Mouse (Mus musculus): ENCODE measurements around the gene Use1. TPM values are rescaled to one million over a fixed set of nuclear protein-coding genes. Genes with fewer than 3 reads are reported as not detected.
"Not testable (repeated sequence)": the region's sequence is repeated elsewhere in the genome, so short reads cannot be mapped to it uniquely, and the experiment has no call there.

The Use1 gene
- 115 and 118 TPM in 2 replicates for polyA plus RNA-seq (2015; fragmentation: Nextera tagmentation; extraction: Ambion mirVana)

DNA sequence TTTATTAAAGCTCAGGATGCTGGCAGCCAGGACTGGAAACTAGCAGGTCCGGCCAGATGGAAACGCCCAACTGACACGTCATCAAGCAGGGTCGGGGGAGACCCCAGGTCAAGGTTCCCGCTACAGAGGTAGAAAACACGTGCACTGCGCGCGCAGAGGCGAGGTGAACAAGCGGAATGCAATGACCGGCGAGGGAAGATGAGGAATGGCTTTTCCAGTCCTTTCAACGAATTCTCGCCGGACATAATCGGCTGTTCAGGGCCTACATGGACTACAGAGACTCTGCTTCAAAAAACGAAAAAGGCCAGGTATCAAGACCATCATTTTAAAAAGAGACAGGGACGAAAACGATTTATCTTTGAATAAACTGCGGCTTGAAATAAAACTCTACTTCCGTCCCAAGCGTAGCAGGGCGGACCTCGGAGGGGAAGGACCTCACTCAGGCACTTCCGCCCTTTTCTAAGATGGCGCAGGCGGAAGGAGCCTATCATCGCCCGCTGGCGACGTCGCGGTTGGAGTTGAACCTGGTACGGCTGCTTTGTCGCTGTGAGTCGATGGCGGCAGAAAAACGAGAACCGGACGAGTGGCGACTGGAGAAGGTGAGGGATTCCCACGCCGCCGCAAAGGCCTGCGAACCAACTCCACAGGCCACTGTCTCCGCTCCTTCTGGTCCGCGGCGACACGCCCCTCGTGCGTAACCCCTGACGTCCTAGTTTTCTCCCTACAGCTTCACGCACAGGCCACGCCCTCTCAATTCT, at the start of gene Use1:
Use1 (plus strand) TSS at position 78 of the 758 bp plus-strand sequence.
- WGBS, result under 1% methylated on average over 56 of the region's 56 CpGs
- peak within 1 kb of the TSS; percentile 86 for H3K27ac ChIP-seq
- peak within 1 kb of the TSS; percentile 77 for H3K9ac ChIP-seq
- H3K4me2 ChIP-seq, result peak within 1 kb of the TSS; percentile 78
- peak within 1 kb of the TSS; percentile 54 for H3K4me3 ChIP-seq
- ATAC-seq (ENCODE audit: insufficient number of reproducible peaks, insufficient read depth, low FRiP score, low TSS enrichment, low read depth), result peak; percentile 79
- peaks cover 17% of the 10 kb centered on the region for H3K36me3 ChIP-seq
- H3K27me3 ChIP-seq, result no peaks in the 10 kb centered on the region
- H3K9me3 ChIP-seq, result no peaks in the 10 kb centered on the region
- peaks cover 31% of the 10 kb centered on the region for H3K4me1 ChIP-seq

DNA sequence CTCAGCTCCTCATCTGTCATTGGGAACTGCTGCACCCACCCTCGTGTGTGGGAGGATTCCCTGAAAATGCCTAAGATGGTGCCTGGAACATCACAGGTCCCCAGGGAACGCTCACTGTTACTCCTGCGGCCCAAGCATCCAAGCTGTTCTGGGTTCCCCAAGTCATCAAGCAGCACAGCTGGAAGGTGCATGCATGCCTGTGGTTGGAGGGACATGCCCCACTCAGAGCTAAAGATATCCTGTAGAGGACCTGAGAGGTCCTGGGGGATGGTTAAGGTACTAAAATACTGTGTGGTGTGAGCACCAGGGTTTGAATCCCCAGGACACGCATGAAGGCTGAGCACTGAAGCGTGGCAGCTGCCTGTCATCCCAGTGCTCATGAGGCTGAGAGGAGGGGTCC, 48.0 kb upstream of the Use1 start:
- not testable (repeated sequence) for H3K4me1 ChIP-seq; H3K27me3 ChIP-seq; H3K9me3 ChIP-seq; ATAC-seq (ENCODE audit: insufficient number of reproducible peaks, insufficient read depth, low FRiP score, low TSS enrichment, low read depth); H3K4me2 ChIP-seq; H3K4me3 ChIP-seq; H3K9ac ChIP-seq; H3K27ac ChIP-seq
- 87% methylated on average over 5 of the region's 5 CpGs for WGBS
- peaks cover 48% of the 10 kb centered on the region for H3K36me3 ChIP-seq

DNA sequence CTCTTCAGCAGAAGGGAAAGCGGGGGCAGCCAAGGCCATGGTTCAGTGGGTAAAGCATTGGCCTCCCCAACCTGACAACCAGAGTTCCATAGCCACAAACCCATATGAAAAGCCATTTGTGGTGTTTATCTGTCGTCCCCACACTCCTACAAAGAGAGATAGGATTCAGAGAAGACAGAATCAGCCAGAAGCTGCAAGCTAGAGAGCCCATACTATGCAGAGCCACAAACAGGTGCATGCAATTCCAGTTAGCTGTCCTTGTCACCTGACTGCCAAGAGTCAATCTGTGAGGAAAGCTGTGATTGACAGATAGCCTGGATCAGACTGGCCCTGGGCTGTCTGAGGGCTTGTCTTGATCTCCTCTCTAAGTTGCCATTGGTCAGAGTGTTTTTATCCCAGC, 46.9 kb upstream of the Use1 start:
- not testable (repeated sequence) for H3K4me3 ChIP-seq; H3K9me3 ChIP-seq; H3K27ac ChIP-seq; H3K4me1 ChIP-seq; H3K27me3 ChIP-seq; ATAC-seq (ENCODE audit: insufficient number of reproducible peaks, insufficient read depth, low FRiP score, low TSS enrichment, low read depth); H3K9ac ChIP-seq; H3K4me2 ChIP-seq
- peaks cover 58% of the 10 kb centered on the region for H3K36me3 ChIP-seq
- WGBS, result 90% methylated on average over 2 of the region's 2 CpGs

- Histone ChIP-seq H3K9ac (no peak overlapping the region), H3K9me3 (no peaks in the 10 kb centered on the region), H3K36me3 (peaks cover 62% of the 10 kb centered on the region), H3K4me1 (no peaks in the 10 kb centered on the region), H3K27ac (no peak overlapping the region), H3K4me3 (no peak overlapping the region), H3K4me2 (no peak overlapping the region), H3K27me3 (no peaks in the 10 kb centered on the region)
- WGBS, result 85% methylated on average over 3 of the region's 3 CpGs
- ATAC-seq (ENCODE audit: insufficient number of reproducible peaks, insufficient read depth, low FRiP score, low TSS enrichment, low read depth), result no peak
Measured at GRCm38 (mm10) chr8:71322939-71323338, 43.7 kb upstream of the Use1 start.

- no peak overlapping the region for H3K4me3 ChIP-seq
- WGBS, result 85% methylated on average over 1 of the region's 1 CpGs
- H3K36me3 ChIP-seq, result peaks cover 77% of the 10 kb centered on the region
Measured at GRCm38 (mm10) chr8:71324848-71325247, 41.8 kb upstream of the Use1 start.

GRCm38 (mm10) chr8:71337834-71338233, 28.8 kb upstream of the Use1 start:
- not testable (repeated sequence) for H3K9ac ChIP-seq; H3K27me3 ChIP-seq; ATAC-seq (ENCODE audit: insufficient number of reproducible peaks, insufficient read depth, low FRiP score, low TSS enrichment, low read depth); H3K4me1 ChIP-seq; H3K4me2 ChIP-seq; H3K9me3 ChIP-seq; H3K27ac ChIP-seq; H3K4me3 ChIP-seq
- H3K36me3 ChIP-seq, result peaks cover 64% of the 10 kb centered on the region
- 90% methylated on average over 6 of the region's 6 CpGs for WGBS

More at GRCm38 (mm10) chr8:71324848-71325247, 41.8 kb upstream of the Use1 start:
- ATAC-seq (ENCODE audit: insufficient number of reproducible peaks, insufficient read depth, low FRiP score, low TSS enrichment, low read depth), result no peak
- Histone ChIP-seq H3K4me1 (no peaks in the 10 kb centered on the region), H3K9me3 (no peaks in the 10 kb centered on the region), H3K27me3 (no peaks in the 10 kb centered on the region), H3K4me2 (no peak overlapping the region), H3K9ac (no peak overlapping the region), H3K27ac (no peak overlapping the region)

GRCm38 (mm10) chr8:71340625-71341024, 26.0 kb upstream of the Use1 start:
- no peak for ATAC-seq (ENCODE audit: insufficient number of reproducible peaks, insufficient read depth, low FRiP score, low TSS enrichment, low read depth)
- WGBS, result 77% methylated on average over 5 of the region's 5 CpGs
- Histone ChIP-seq H3K4me1 (no peaks in the 10 kb centered on the region), H3K36me3 (peaks cover 73% of the 10 kb centered on the region), H3K9ac (no peak overlapping the region), H3K27ac (no peak overlapping the region), H3K9me3 (no peaks in the 10 kb centered on the region), H3K4me2 (no peak overlapping the region), H3K27me3 (no peaks in the 10 kb centered on the region), H3K4me3 (no peak overlapping the region)

GRCm38 (mm10) chr8:71346581-71346980, 20.1 kb upstream of the Use1 start:
- ATAC-seq (ENCODE audit: insufficient number of reproducible peaks, insufficient read depth, low FRiP score, low TSS enrichment, low read depth), result no peak
- H3K27me3 ChIP-seq, result no peaks in the 10 kb centered on the region
- peaks cover 88% of the 10 kb centered on the region for H3K36me3 ChIP-seq
- no peaks in the 10 kb centered on the region for H3K4me1 ChIP-seq
- 56% methylated on average over 1 of the region's 1 CpGs for WGBS
- H3K4me3 ChIP-seq, result no peak overlapping the region
- H3K9ac ChIP-seq, result no peak overlapping the region
- H3K4me2 ChIP-seq, result no peak overlapping the region
- no peaks in the 10 kb centered on the region for H3K9me3 ChIP-seq
- no peak overlapping the region for H3K27ac ChIP-seq

- ATAC-seq (ENCODE audit: insufficient number of reproducible peaks, insufficient read depth, low FRiP score, low TSS enrichment, low read depth), result no peak
- H3K36me3 ChIP-seq, result peaks cover 96% of the 10 kb centered on the region
Measured at GRCm38 (mm10) chr8:71351117-71351516, 15.5 kb upstream of the Use1 start.

GRCm38 (mm10) chr8:71351520-71351919, 15.1 kb upstream of the Use1 start:
- H3K27me3 ChIP-seq, result no peaks in the 10 kb centered on the region
- WGBS, result 89% methylated on average over 1 of the region's 1 CpGs
- peaks cover 96% of the 10 kb centered on the region for H3K36me3 ChIP-seq
- no peak overlapping the region for H3K27ac ChIP-seq
- H3K4me3 ChIP-seq, result no peak overlapping the region
- no peaks in the 10 kb centered on the region for H3K9me3 ChIP-seq
- no peaks in the 10 kb centered on the region for H3K4me1 ChIP-seq
- ATAC-seq (ENCODE audit: insufficient number of reproducible peaks, insufficient read depth, low FRiP score, low TSS enrichment, low read depth), result no peak
- no peak overlapping the region for H3K4me2 ChIP-seq
- no peak overlapping the region for H3K9ac ChIP-seq

More at GRCm38 (mm10) chr8:71351117-71351516, 15.5 kb upstream of the Use1 start:
- H3K27me3 ChIP-seq, result no peaks in the 10 kb centered on the region
- no peaks in the 10 kb centered on the region for H3K4me1 ChIP-seq
- H3K4me3 ChIP-seq, result no peak overlapping the region
- WGBS, result 75% methylated on average over 3 of the region's 3 CpGs
- H3K9me3 ChIP-seq, result no peaks in the 10 kb centered on the region
- no peak overlapping the region for H3K4me2 ChIP-seq
- H3K27ac ChIP-seq, result no peak overlapping the region
- no peak overlapping the region for H3K9ac ChIP-seq

DNA sequence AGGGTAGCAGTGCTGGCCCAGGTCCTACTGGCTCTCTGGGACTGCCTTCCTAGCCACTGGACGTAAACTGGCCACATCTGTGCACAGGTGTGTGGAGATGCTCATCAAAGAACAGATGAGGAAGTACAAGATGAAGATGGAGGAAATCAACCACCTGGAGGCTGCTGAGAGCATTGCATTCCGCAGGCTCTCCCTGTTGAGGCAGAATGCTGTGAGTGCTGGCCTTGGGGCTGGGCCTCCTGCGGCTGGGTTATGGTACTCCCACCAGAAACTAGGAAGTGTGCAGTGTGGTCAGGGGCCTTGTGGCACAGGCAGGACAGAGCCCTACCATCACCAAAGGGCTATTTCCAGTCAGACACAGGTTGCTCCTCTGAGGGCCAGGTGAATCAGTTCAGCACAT, 8.6 kb upstream of the Use1 start:
- Histone ChIP-seq H3K9me3 (no peaks in the 10 kb centered on the region), H3K36me3 (peaks cover 85% of the 10 kb centered on the region)

GRCm38 (mm10) chr8:71367529-71368176, 1.0 kb downstream of the Use1 start:
- Histone ChIP-seq H3K36me3 (peaks cover 17% of the 10 kb centered on the region), H3K9ac (peak overlapping the region; percentile 77), H3K4me1 (peaks cover 31% of the 10 kb centered on the region), H3K9me3 (no peaks in the 10 kb centered on the region), H3K27me3 (no peaks in the 10 kb centered on the region), H3K4me2 (peak overlapping the region; percentile 72), H3K4me3 (peak overlapping the region; percentile 54), H3K27ac (peak overlapping the region; percentile 86)
- 47% methylated on average over 17 of the region's 17 CpGs for WGBS
- ATAC-seq (ENCODE audit: insufficient number of reproducible peaks, insufficient read depth, low FRiP score, low TSS enrichment, low read depth), result peak; percentile 84; the same call in 1 of the 2 replicates

More for the DNA sequence above, 8.6 kb upstream of the Use1 start:
- Histone ChIP-seq H3K4me2 (no peak overlapping the region), H3K4me1 (no peaks in the 10 kb centered on the region), H3K27me3 (no peaks in the 10 kb centered on the region), H3K4me3 (no peak overlapping the region), H3K9ac (0 out of 2 replicates have a peak overlapping the region, but pooled peaks have one; percentile 11), H3K27ac (no peak overlapping the region)
- WGBS, result 79% methylated on average over 3 of the region's 3 CpGs
- ATAC-seq (ENCODE audit: insufficient number of reproducible peaks, insufficient read depth, low FRiP score, low TSS enrichment, low read depth), result no peak
